Mouse (Mus musculus) embryo, embryonic 10.5 days (tissue): ENCODE results near the gene Prss34.

Experiments used
- DNase-seq: peaks from one replicate; pipeline ENCODE4 v3.0.0-alpha.2; 2015; ENCODE audit warnings: low spot score

Prss34 gene

GRCm38 (mm10) chr17:25318354-25318753 lies 20.2 kb downstream of the Prss34 start, which contains the start of gene Prss29:
Prss29 (plus strand) TSS chr17:25318654.
- DNase-seq = no peak

DNA sequence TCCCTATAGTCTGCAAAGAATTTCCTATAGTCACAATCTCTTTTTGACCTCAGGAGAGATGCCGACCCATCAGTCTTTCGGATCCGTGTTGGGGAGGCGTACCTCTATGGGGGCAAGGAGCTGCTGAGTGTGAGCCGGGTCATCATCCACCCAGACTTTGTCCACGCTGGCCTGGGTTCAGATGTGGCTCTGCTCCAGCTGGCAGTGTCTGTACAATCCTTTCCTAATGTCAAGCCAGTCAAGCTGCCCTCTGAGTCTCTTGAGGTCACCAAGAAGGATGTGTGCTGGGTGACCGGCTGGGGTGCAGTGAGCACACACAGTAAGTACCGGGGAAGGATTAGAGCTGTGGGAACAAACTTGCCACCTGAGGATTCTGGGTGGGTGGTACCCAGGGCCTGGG lies 22.6 kb downstream of the Prss34 start:
- DNase-seq = no peak

GRCm38 (mm10) chr17:25322930-25323329 lies 24.7 kb downstream of the Prss34 start:
- no peak for DNase-seq

- DNase-seq = no peak
Measured at GRCm38 (mm10) chr17:25332321-25332720, 34.1 kb downstream of the Prss34 start.

GRCm38 (mm10) chr17:25333943-25334342 lies 35.7 kb downstream of the Prss34 start:
- peak; percentile 89 for DNase-seq

GRCm38 (mm10) chr17:25338218-25338617 lies 40.0 kb downstream of the Prss34 start:
- no peak for DNase-seq

DNA sequence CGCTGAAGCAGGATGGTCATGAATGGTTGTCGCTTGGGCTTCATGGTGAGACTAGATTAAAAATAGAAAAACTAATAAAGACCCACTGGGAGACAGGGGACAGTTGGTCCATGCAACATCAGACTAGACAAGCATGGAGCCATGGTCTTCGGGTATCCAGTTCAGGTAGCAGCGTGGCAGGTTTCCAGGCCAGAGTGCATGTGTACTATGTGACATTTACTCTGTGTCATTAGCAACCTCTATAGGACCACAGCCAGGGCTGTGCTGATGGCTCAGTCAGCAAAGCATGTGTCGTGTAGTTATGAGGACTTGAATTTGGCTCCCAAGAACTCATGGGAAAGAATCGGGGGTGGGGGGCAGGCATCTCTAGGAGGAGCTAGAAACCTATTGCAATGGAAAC lies 41.8 kb downstream of the Prss34 start:
- DNase-seq = no peak

- no peak for DNase-seq
Measured at GRCm38 (mm10) chr17:25341490-25341889, 43.3 kb downstream of the Prss34 start.

DNA sequence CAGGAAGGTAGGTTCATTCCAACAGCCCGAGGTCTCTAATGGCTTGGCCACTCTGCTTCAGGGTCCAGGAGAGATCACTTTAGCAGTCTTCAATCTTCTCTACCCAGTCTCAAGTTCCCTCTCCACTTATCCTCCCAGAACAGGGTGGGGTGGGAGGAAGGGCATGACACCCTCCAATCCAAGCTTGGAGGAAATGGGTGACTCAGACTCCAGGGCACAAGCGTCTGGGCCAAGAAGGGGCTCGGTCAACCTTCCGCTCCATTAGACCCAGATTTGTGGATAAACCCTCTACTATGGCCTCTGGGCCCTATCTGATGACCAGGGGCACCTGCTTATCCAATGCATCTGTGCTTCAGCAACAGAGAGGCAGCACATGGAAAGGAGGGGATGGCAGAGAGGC lies 47.3 kb downstream of the Prss34 start, which contains the start of gene Tpsab1:
Gene Tpsab1 (minus strand): TSS at position 101 of the 400 bp plus-strand sequence.
- no peak for DNase-seq
